Mouse (Mus musculus) cerebellum, adult 2 months (tissue): ENCODE results near the gene Pacrg.

Source experiments
- CTCF ChIP-seq: fragments of 200-500 bp; IDR thresholded peaks from 2 replicates; pipeline ENCODE4 v1.5.1; 2011; ENCODE audit warnings: low read depth, mild to moderate bottlenecking, control low read depth, low read length, moderate library complexity, borderline replicate concordance; ENCODE audit not compliant: insufficient read depth
- POLR2A ChIP-seq: fragments of 200-500 bp; IDR thresholded peaks from 2 replicates; pipeline ENCODE4 v1.6.1; 2011; ENCODE audit warnings: low read length, control low read depth, borderline replicate concordance; ENCODE audit not compliant: insufficient read depth

GRCm38 (mm10) chr17:10840148-10840707 lies at the start of gene Pacrg, which contains the start of gene Prkn:
- peak; percentile 70; the same call in 1 of the 2 replicates for TF ChIP-seq POLR2A
- TF ChIP-seq CTCF = no peak
